Mouse (Mus musculus): ENCODE data around the gene Pitpna. TPM values are rescaled to one million over a fixed set of nuclear protein-coding genes. Genes with fewer than 3 reads are reported as not detected.

Pitpna gene
- polyA plus RNA-seq (2014; fragmentation: Nextera tagmentation; extraction: Ambion mirVana) = 90.5 TPM in 2 replicates

DNA sequence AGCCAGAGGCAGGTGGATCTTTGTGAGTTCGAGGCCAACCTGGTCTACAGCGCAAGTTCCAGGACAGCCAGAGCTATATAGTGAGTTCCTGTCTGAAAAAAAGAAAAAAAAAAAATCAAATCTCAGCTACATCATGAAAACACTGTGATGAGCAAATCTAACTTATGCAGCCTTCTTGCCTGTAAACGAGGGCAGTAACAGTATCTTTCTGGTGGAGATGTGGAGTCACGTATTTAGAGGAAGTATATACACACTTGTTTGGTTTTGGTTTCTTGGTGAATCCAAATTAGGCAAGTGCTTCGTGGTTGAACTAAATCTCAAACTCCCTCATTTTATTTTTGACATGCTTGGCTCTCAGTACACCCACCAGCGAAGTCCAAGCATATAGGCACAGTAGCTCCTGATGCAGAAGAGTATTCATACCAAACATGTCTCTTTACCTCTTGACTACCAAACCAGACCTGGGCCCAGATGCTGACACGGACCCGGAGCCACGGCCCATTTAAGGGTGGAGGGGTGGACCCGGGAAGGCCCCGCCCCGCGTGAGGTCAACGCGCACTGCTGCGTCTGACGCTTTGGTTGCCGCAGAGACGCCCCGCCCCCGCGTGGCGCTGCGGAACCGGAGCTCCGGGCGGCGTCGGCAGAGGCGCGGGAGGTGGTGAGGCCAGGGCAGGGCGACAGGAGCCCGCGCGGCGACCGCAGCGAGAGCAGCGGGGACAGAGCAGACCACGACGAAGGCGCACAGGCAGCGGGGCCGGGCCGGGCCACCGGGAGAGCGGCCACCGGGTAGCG is at the start of gene Pitpna:
Gene Pitpna, plus strand, starts transcription at position 605 of the 792 bp plus-strand sequence.
- ATAC-seq (ENCODE audit: insufficient read depth, low FRiP score, low TSS enrichment) = peak; percentile 91
- peak; percentile 95 for DNase-seq (ENCODE audit: low spot score)
- Histone ChIP-seq H3K27me3 (ENCODE audit: control insufficient read depth, insufficient read depth, low read length) (no peaks in the 10 kb centered on the region), H3K9ac (ENCODE audit: low read length) (peak within 1 kb of the TSS; percentile 89), H3K4me2 (ENCODE audit: low read depth) (peak within 1 kb of the TSS; percentile 89), H3K4me3 (ENCODE audit: low read depth, low read length) (peak within 1 kb of the TSS; percentile 92), H3K36me3 (ENCODE audit: control insufficient read depth, insufficient read depth, low read length) (no peaks in the 10 kb centered on the region), H3K27ac (ENCODE audit: low read depth, low read length) (peak within 1 kb of the TSS; percentile 80), H3K4me1 (ENCODE audit: control insufficient read depth, insufficient read depth, low read length) (peaks cover 10% of the 10 kb centered on the region), H3K9me3 (ENCODE audit: control insufficient read depth, low read length) (no peaks in the 10 kb centered on the region)
- WGBS = 6% methylated on average over 49 of the region's 49 CpGs

DNA sequence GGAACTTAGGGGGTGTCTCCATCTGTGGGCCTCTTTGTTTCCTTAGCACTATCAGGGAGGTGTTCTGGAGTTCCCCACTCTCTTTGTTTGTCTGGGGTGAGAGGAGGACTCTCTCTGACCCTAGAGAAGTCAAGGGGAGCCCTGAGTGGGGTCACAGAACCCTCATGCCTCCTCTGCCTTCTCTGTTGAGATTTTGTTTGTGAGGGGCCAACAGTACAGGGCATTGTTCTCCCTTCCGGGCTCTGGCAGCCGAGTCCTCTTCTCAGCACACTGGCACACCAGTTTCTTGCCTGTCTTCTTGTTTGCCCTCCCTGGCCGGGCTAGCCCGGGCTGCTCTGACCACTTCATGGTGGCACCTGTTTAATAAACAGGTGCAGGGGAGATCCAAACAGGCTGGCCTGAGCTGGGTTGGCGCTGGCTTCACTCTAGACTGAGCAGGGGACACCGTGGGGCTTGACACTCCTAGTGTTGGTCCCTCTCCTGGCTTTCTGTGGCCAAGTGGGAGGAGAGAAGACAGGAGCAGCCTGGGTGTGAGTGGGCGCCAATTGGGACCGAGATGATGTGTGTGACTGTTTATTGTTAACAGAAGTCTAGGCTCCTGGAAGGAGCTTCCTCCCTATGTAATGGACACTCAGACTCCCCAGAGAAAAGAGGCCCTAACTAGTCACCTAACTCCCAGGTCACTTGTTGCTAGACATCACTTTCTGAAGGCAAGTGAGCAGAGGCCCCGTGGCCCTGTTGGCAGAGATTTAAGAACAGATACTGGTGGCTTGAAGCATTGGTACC is 49.5 kb upstream of the Pitpna start:
- Histone ChIP-seq H3K9ac (ENCODE audit: low read length) (peak overlapping the region; percentile 23; the same call in 1 of the 2 replicates), H3K36me3 (ENCODE audit: control insufficient read depth, insufficient read depth, low read length) (no peaks in the 10 kb centered on the region), H3K27me3 (ENCODE audit: control insufficient read depth, insufficient read depth, low read length) (no peaks in the 10 kb centered on the region), H3K27ac (ENCODE audit: low read depth, low read length) (peak overlapping the region; percentile 53), H3K4me2 (ENCODE audit: low read depth) (no peak overlapping the region), H3K4me3 (ENCODE audit: low read depth, low read length) (no peak overlapping the region), H3K9me3 (ENCODE audit: control insufficient read depth, low read length) (no peaks in the 10 kb centered on the region), H3K4me1 (ENCODE audit: control insufficient read depth, insufficient read depth, low read length) (peaks cover 11% of the 10 kb centered on the region; the same call in 1 of the 2 replicates)
- DNase-seq (ENCODE audit: low spot score) (no peak), ATAC-seq (ENCODE audit: insufficient read depth, low FRiP score, low TSS enrichment) (no peak)
- 78% methylated on average over 9 of the region's 9 CpGs for WGBS

DNA sequence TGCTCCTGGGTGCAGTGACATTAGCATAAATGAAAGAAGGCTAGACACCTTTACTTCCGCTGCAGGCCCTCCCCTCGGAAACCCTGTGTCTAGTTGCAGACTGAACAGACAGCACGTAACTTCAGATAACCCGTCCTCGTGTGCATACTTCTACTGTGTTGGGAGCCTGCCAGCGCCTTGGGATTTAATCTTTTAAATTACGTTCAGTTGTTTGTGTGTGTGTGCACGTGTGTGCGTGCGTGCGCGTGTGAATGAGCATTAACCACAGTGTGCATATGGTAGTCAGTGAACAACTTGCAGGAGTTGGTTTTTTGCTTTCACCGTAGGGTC is 49.0 kb upstream of the Pitpna start:
- ATAC-seq (ENCODE audit: insufficient read depth, low FRiP score, low TSS enrichment) = no peak
- 96% methylated on average over 13 of the region's 13 CpGs for WGBS
- no peak overlapping the region for H3K27ac ChIP-seq (ENCODE audit: low read depth, low read length)
- no peak overlapping the region for H3K9ac ChIP-seq (ENCODE audit: low read length)
- DNase-seq (ENCODE audit: low spot score) = no peak
- no peak overlapping the region for H3K4me3 ChIP-seq (ENCODE audit: low read depth, low read length)
- no peaks in the 10 kb centered on the region for H3K27me3 ChIP-seq (ENCODE audit: control insufficient read depth, insufficient read depth, low read length)
- H3K4me2 ChIP-seq (ENCODE audit: low read depth) = no peak overlapping the region
- peaks cover 11% of the 10 kb centered on the region; the same call in 1 of the 2 replicates for H3K4me1 ChIP-seq (ENCODE audit: control insufficient read depth, insufficient read depth, low read length)
- no peaks in the 10 kb centered on the region for H3K9me3 ChIP-seq (ENCODE audit: control insufficient read depth, low read length)
- H3K36me3 ChIP-seq (ENCODE audit: control insufficient read depth, insufficient read depth, low read length) = no peaks in the 10 kb centered on the region

- H3K27ac ChIP-seq (ENCODE audit: low read depth, low read length) = no peak overlapping the region
- no peak for DNase-seq (ENCODE audit: low spot score)
- no peak overlapping the region for H3K4me3 ChIP-seq (ENCODE audit: low read depth, low read length)
- no peaks in the 10 kb centered on the region for H3K27me3 ChIP-seq (ENCODE audit: control insufficient read depth, insufficient read depth, low read length)
- H3K4me2 ChIP-seq (ENCODE audit: low read depth) = no peak overlapping the region
- no peaks in the 10 kb centered on the region for H3K9me3 ChIP-seq (ENCODE audit: control insufficient read depth, low read length)
- H3K9ac ChIP-seq (ENCODE audit: low read length) = no peak overlapping the region
- no peak for ATAC-seq (ENCODE audit: insufficient read depth, low FRiP score, low TSS enrichment)
- peaks cover 8% of the 10 kb centered on the region; the same call in 1 of the 2 replicates for H3K4me1 ChIP-seq (ENCODE audit: control insufficient read depth, insufficient read depth, low read length)
- H3K36me3 ChIP-seq (ENCODE audit: control insufficient read depth, insufficient read depth, low read length) = no peaks in the 10 kb centered on the region
- 83% methylated on average over 8 of the region's 8 CpGs for WGBS
Measured at GRCm38 (mm10) chr11:75540209-75540608, 47.7 kb upstream of the Pitpna start.

- WGBS = 80% methylated on average over 19 of the region's 19 CpGs
- DNase-seq (ENCODE audit: low spot score) = no peak
- Histone ChIP-seq H3K4me2 (ENCODE audit: low read depth) (no peak overlapping the region), H3K4me1 (ENCODE audit: control insufficient read depth, insufficient read depth, low read length) (0 out of 2 replicates have a peak, but pooled peaks cover 4% of the 10 kb centered on the region), H3K9ac (ENCODE audit: low read length) (no peak overlapping the region), H3K9me3 (ENCODE audit: control insufficient read depth, low read length) (no peaks in the 10 kb centered on the region), H3K4me3 (ENCODE audit: low read depth, low read length) (no peak overlapping the region), H3K36me3 (ENCODE audit: control insufficient read depth, insufficient read depth, low read length) (no peaks in the 10 kb centered on the region), H3K27ac (ENCODE audit: low read depth, low read length) (no peak overlapping the region), H3K27me3 (ENCODE audit: control insufficient read depth, insufficient read depth, low read length) (no peaks in the 10 kb centered on the region)
- no peak for ATAC-seq (ENCODE audit: insufficient read depth, low FRiP score, low TSS enrichment)
Measured at GRCm38 (mm10) chr11:75540710-75541581, 47.0 kb upstream of the Pitpna start.

DNA sequence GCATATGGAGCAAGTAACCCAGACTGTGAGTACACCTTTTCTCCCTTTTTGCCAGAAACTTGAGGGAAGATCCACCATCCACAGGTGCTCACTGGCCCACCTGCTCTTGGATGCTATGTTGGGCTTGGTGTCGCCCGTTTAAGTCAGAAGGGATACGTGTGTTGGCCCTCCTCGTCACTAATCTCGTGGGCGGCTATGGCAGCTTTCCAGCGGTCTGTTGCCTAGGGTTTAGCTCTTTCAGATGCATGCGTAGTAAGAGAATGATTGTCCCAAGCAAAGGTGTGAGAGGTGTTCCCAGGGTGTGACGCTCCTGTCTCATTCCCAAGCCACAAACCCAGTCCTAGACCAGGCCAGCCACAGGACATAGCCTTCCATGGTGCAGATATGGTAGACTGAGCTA is 43.2 kb upstream of the Pitpna start:
- H3K9ac ChIP-seq (ENCODE audit: low read length) = no peak overlapping the region
- 86% methylated on average over 9 of the region's 9 CpGs for WGBS
- no peaks in the 10 kb centered on the region for H3K9me3 ChIP-seq (ENCODE audit: control insufficient read depth, low read length)
- H3K4me2 ChIP-seq (ENCODE audit: low read depth) = no peak overlapping the region
- DNase-seq (ENCODE audit: low spot score) = no peak
- peaks cover under 1% of the 10 kb centered on the region; the same call in 1 of the 2 replicates for H3K4me1 ChIP-seq (ENCODE audit: control insufficient read depth, insufficient read depth, low read length)
- H3K4me3 ChIP-seq (ENCODE audit: low read depth, low read length) = no peak overlapping the region
- no peaks in the 10 kb centered on the region for H3K36me3 ChIP-seq (ENCODE audit: control insufficient read depth, insufficient read depth, low read length)
- H3K27me3 ChIP-seq (ENCODE audit: control insufficient read depth, insufficient read depth, low read length) = no peaks in the 10 kb centered on the region
- ATAC-seq (ENCODE audit: insufficient read depth, low FRiP score, low TSS enrichment) = no peak
- H3K27ac ChIP-seq (ENCODE audit: low read depth, low read length) = no peak overlapping the region

DNA sequence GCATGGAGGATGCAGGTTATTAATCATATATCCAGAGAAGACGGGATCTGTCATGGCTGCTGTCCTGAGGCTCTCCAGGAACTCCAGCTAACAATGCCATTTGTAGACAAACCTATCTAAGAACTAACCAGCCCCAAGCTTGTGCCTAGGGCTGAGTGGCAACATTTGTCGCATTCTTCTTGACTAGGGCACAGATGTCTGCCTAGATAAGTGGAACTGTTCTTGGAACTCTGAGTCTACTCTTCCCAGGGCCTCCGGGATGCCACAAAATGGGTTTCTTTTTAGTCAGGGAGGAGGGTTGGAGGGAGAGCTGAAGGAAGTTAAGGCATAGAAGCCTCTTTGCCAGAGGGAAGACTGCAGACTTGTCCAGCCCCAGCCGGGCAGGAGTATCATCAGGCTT is 41.8 kb upstream of the Pitpna start:
- WGBS = 79% methylated on average over 4 of the region's 4 CpGs

DNA sequence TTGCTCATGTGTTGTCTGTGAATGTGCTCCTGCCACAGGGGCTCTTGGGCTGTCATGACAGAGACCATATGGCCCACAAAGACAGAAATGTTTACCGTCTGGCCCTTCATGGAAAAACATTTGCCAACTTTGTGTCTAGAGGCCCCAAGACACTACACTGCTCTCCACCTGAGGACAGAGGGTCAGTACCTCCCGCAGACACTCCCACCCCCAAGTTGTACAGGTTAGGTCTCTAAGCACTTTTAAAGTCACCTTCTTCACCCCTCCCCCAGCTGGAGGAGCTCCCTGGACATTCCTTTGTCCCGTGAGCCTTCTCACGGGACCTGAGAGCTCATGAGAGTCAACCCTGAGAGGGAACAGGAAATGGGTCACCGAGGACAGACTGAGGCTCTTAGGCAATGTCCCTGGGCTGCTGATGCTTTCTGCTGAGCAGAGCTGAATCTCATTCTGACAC is 38.2 kb upstream of the Pitpna start:
- no peak overlapping the region for H3K4me3 ChIP-seq (ENCODE audit: low read depth, low read length)
- WGBS = 51% methylated on average over 5 of the region's 5 CpGs
- ATAC-seq (ENCODE audit: insufficient read depth, low FRiP score, low TSS enrichment) (no peak), DNase-seq (ENCODE audit: low spot score) (no peak)
- H3K27me3 ChIP-seq (ENCODE audit: control insufficient read depth, insufficient read depth, low read length) = no peaks in the 10 kb centered on the region
- no peak overlapping the region for H3K27ac ChIP-seq (ENCODE audit: low read depth, low read length)
- H3K9ac ChIP-seq (ENCODE audit: low read length) = peak overlapping the region; percentile 32
- peaks cover 5% of the 10 kb centered on the region for H3K4me1 ChIP-seq (ENCODE audit: control insufficient read depth, insufficient read depth, low read length)
- no peak overlapping the region for H3K4me2 ChIP-seq (ENCODE audit: low read depth)
- H3K9me3 ChIP-seq (ENCODE audit: control insufficient read depth, low read length) = no peaks in the 10 kb centered on the region
- no peaks in the 10 kb centered on the region for H3K36me3 ChIP-seq (ENCODE audit: control insufficient read depth, insufficient read depth, low read length)

More for the DNA sequence above, 41.8 kb upstream of the Pitpna start:
- no peak for ATAC-seq (ENCODE audit: insufficient read depth, low FRiP score, low TSS enrichment)
- no peaks in the 10 kb centered on the region for H3K27me3 ChIP-seq (ENCODE audit: control insufficient read depth, insufficient read depth, low read length)
- H3K4me3 ChIP-seq (ENCODE audit: low read depth, low read length) = no peak overlapping the region
- H3K4me2 ChIP-seq (ENCODE audit: low read depth) = no peak overlapping the region
- no peak for DNase-seq (ENCODE audit: low spot score)
- peaks cover 3% of the 10 kb centered on the region for H3K4me1 ChIP-seq (ENCODE audit: control insufficient read depth, insufficient read depth, low read length)
- no peaks in the 10 kb centered on the region for H3K36me3 ChIP-seq (ENCODE audit: control insufficient read depth, insufficient read depth, low read length)
- no peak overlapping the region for H3K27ac ChIP-seq (ENCODE audit: low read depth, low read length)
- no peak overlapping the region for H3K9ac ChIP-seq (ENCODE audit: low read length)
- no peaks in the 10 kb centered on the region for H3K9me3 ChIP-seq (ENCODE audit: control insufficient read depth, low read length)

Data from neural tube, embryonic 11.5 days (tissue).